Mouse (Mus musculus): Measurements from ENCODE around the gene Atp5e.

Atp5e gene

DNA sequence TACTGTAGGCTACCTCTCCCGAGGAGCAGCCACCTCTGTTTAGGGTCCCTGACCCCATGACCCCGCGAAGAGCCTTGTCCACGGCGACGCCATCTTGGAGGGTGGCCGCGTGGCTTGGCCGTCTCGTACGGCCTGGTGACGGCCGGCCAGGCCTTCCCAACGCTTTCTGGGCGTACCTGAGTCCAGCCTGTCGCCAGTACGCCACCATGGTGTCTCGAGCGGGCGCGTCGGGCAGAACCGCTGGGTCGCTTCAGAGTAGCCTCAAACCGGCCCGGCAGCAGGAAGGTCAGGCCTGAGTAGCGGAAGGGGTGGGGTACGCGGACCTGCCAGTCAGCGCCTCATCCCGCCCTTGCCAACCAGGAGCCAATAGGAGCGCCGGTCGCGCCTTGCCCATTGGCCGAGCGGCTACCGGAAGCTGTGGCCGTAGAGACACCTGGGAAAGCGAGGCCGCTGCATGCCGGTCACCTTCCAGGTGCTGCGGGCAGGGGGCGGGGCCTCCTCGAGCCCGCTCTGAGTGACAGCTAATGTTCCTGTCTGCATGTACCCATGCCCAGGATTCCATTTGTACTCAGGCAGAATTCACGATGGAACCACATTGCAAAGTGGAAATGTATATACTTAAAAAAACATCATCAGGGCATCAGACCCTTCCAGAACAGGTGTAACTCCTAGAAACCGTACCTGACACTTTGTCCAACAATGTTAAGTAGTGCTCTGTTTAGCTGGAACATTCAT lies at the start of gene Atp5e:
Gene Atp5e (minus strand): TSS at position 317 of the 735 bp plus-strand sequence.
- ChIA-PET CTCF (interaction anchor here in 2 of 4 experiments (1.0 to 1.8 kb wide), 2 partner anchors 210 kb away, joined by 4 to 5 read pairs; no protein-coding TSS in a partner anchor), POLR2A (interaction anchor here (0.6 to 5.3 kb wide), 24 partner anchors 8 to 804 kb away, joined by 3 to 47 read pairs (median 4); partner anchors contain the start of genes Ctsz (in 2 of the 4), Prelid3b (in 2 of the 4), Tubb1 (in 2 of the 4) and Nelfcd (in 1 of the 4))

DNA sequence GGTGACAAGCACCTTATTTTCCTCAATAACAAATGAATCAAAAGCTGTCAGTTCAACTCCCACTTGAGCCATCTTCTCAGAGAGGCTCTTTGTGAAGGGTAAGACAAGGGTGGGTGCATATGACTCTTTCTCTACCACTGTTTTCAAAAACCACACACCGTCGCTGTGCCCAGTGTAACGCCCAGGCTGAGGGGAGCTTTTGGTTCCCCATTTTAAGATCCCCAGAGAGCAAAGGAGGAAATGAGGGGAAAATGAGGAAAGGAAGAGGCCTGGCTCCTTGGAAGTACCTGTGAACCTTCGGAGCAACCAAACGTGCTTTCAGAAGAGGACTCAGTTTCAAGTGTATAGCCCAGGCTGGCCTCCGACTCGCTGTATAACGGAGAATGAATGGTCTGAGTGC lies 45.9 kb upstream of the Atp5e start:
- POLR2A ChIA-PET: no interaction called here
- CTCF ChIA-PET: no interaction called here

DNA sequence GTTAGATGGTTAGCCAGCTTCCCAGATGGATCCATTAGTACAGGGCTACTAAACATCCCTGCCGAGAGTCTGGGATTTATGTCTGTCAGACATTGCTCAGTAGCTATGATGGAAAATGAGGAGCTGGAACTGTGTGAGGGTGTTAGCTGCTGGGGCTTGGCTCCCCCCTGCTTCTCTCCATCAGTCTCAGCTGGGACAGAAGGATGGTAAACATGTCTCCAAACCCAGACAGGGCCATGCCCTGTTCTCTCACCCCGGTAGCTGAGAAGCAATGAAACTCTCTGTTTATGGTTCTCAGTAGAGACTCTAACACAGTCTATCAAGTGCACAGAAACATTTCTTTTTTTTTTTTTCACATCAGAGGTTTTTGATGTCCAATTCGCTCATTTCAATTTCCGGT lies 44.1 kb upstream of the Atp5e start:
- CTCF ChIA-PET: interaction anchor here in 1 of 4 experiments (0.6 kb wide), 1 partner anchor 196 kb away, joined by 3 read pairs; no protein-coding TSS in a partner anchor
- POLR2A ChIA-PET: no interaction called here

DNA sequence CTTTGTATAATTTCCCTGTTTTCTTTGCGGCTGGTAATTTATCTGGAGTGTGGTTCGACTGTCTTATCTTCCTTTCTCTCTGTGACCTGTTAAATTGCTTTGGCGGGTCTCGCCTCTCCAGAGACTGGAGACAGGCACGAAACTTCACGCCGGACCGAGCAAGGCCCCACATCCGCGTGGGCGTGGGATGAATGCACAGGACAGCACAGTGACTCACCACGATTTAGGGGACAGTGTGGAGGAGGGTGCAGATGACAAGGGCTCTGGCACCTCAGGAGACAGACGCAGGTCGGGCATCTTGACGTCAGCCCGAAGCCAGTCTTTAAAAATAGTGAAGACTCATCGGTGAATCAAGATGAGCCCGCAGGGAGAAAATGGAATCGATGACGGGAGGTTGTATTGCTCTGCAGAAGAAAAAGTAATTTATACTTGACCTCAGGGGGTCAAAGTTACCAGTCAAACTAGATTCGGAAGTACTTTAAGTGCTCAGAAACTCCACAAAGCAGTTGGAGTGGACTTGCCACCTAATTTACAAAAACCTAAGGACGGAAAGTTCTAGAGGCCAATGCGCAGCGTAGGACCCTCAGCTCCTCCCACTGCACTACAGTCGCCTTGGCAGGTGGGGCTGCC lies 39.0 kb upstream of the Atp5e start:
- CTCF ChIA-PET: no interaction called here
- POLR2A ChIA-PET: no interaction called here

DNA sequence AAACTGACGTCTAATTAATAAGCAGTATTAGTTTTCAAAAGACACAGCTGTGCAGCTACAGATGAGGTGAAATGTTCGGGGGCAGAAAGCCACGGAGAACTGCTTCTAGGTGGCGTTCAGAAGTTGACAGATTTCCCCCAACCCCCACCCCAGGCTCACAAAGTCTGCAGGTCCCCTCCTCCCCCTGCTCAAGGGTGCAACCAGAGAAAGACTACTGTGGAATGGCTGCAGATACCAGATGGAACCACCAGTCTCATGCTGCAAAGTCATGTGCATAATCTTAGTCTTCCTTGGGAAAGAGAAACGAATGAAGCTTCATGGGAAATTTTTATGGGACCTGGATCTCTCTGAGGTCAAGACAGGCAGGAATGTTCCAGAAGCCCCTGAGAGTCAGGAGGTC lies 38.4 kb upstream of the Atp5e start:
- POLR2A ChIA-PET: no interaction called here

DNA sequence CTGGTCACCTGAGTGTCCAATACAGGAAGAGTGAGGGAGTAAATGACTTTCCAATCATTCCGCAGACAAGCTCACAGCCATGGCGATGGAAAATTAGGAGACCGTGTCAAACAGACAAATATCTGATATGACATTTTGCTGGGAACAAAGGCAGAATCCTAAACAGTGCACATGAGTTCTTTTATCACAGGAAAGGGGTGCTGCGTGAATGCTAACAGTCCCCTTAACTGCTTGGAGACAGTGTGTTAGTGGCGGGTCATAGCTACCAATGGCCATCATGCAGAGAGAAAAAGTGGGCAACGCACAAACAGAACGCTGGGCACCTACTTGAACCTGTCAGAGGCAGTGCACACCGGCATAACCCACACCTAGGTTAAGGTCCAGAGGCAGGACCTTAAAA lies 37.6 kb upstream of the Atp5e start:
- ChIA-PET POLR2A (interaction anchor here in 1 of 4 experiments (0.7 kb wide), 1 partner anchor 122 kb away, joined by 3 read pairs; no protein-coding TSS in a partner anchor), CTCF (interaction anchor here in 2 of 4 experiments (0.5 to 0.8 kb wide), 2 partner anchors 179 to 357 kb away, joined by 3 read pairs; no protein-coding TSS in a partner anchor)

More for the DNA sequence above, 38.4 kb upstream of the Atp5e start:
- CTCF ChIA-PET: interaction anchor here in 1 of 4 experiments (0.8 kb wide), 1 partner anchor 178 kb away, joined by 3 read pairs; no protein-coding TSS in a partner anchor

DNA sequence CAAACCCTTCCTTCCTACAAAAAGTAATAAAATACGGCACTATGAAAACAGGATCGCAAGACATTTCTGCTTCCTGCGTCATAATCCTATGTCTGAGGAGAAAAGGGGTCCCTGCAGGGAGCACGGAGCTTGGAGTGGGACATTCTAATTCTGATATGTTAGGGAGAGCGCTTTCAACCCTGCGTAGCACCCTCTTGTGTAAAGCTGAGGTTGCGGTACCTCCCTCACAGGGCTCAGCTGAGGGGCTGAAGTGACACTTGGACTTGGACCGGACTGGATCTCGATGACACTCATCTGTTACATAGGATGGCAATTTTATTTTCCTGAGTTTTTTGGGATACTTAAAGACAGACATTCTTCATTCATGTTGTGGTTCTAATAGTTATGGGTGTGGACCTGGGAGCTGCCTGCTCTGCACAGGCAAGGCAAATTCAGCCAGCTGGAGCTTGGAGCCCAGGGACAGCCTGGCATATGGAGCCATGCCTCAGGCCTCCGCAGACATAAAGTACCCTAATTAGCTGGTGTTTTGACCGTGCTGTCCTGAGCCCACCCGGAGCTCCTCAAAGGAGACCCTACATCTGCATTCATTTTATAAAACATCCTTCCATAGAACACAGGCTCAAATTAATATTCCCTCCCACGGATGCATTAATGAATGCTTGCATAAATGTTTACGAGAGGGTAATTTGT lies 37.1 kb upstream of the Atp5e start:
- CTCF ChIA-PET: interaction anchor here in 2 of 4 experiments (0.5 kb wide), 2 partner anchors 39 to 358 kb away, joined by 3 read pairs; no protein-coding TSS in a partner anchor
- POLR2A ChIA-PET: no interaction called here

DNA sequence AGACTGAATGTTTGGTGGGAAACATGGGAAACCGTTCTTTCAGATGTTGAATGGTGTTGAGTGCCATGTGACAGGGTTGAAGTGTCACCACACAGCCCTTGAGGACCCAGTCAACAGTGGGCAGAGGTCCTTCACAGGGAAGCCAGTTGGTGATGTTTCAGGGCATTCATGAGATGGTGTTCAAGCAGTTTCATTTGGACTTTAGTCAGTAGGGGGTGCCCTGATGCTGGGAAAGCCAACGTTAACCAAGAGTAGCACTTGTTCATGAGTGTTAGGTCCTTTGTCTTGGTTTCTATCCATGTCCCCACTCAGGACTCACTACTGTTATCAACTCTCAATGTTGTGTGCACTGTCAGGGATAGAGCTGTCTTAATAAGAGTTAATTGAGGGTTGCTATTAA lies 29.0 kb upstream of the Atp5e start:
- ChIA-PET CTCF (interaction anchor here in 3 of 4 experiments (0.6 to 1.0 kb wide), 3 partner anchors 178 to 181 kb away, joined by 3 to 7 read pairs (median 5); no protein-coding TSS in a partner anchor), POLR2A (no interaction called here)

DNA sequence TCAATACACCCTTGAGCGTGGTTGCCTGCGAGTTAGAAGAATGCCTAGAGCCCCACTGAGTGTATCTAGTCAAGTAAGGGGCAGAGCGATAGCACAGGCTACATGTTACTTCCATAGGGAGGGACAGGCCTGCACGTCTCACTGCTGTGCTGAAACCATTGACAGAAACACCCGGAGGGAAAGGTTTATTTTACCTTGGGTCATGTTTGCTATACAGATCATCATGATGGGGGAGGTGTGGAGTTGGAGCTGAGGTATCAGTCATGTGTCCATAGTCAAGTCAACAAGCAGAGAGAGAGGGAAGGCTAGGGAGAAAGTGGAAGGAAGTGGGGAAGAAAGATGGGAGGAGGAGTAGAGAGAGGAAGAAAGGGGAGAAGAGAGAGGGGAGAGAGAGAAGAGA lies 23.1 kb upstream of the Atp5e start:
- ChIA-PET POLR2A (interaction anchor here in 1 of 4 experiments (0.5 kb wide), 1 partner anchor 175 kb away, joined by 3 read pairs; no protein-coding TSS in a partner anchor), CTCF (no interaction called here)

DNA sequence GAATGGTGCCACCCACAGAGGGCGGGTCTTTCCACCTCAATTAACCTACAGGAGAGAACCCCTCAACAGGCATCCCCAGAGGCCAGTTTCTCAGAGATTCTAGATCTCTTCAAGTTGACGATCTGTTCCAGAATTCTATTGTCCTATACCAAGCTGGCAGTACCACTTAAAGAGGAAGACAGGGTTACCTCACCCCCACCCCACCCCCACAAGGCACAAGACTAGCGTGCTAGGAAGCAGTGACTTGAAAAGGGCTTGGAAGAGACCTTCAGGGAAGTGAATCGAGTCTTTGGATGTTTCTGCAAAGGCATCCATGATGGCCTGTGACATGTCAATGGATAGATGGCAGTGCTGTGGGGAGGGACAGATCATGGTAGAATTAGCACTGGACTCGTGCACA lies 14.8 kb upstream of the Atp5e start:
- POLR2A ChIA-PET: interaction anchor here in 1 of 4 experiments (0.6 kb wide), 1 partner anchor 28 kb away, joined by 3 read pairs; the partner anchor contains the start of gene Tubb1
- CTCF ChIA-PET: interaction anchor here in 1 of 4 experiments (0.5 kb wide), 1 partner anchor 914 kb away, joined by 9 read pairs; no protein-coding TSS in a partner anchor

DNA sequence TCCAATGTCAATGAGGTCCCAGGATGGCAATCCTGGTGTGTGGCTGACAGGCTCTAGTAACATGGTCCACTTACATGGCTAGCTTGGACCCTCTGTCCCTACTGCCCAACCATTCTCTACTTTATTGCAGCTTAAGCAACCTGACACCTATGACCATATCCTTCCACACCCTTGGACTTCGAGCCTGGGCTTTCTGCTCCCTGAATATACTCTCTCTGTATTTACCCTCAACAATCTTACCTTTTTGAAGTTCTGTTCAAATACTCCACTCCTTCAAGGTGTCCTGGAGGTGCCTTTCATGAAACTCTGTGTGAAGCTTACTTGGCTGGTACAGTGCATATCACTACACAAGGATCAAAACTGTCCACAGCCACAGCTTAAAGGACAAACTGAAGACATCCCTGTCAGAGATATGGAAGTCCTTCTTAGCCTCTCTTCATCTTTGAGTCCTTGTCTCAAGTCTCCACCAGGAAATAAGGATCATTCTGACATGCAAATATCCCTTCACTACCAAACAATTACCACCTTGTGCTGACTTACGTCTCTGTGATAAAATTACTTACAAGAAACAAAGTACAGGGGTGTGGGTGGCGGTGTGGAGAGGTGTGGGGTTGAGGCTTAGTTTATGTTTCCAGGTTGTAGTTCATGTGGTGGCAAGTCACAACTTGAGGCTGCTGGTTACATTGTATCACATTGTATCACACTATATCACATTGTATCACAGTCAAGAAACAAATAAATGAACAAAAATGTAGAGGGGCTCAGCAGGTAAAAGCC lies 13.8 kb upstream of the Atp5e start:
- POLR2A ChIA-PET: interaction anchor here in 2 of 4 experiments (1.0 to 1.1 kb wide), 2 partner anchors 13 to 15 kb away, joined by 3 to 4 read pairs; no protein-coding TSS in a partner anchor
- CTCF ChIA-PET: interaction anchor here in 1 of 4 experiments (0.7 kb wide), 1 partner anchor 13 kb away, joined by 4 read pairs; no protein-coding TSS in a partner anchor

DNA sequence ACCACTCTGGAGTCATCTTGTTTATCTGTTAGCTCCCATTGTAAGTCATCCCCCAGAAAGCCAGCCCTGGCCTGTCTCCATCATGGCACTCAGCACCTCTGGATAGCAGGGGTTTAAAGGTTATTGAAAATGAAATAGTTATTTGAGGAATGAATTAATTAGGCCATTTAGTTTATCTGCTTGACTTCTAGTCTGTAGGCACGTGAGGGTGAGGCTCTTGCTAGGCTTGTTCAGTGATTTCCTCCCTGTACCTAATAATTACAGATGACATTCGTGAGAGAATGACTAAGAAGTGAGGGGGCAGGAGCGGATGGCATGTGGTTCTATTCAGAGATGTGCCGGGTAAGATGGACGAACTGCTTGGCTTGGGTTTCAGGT lies 9.6 kb upstream of the Atp5e start:
- POLR2A ChIA-PET: interaction anchor here in 2 of 4 experiments (0.8 to 7.0 kb wide), 8 partner anchors 11 to 177 kb away, joined by 3 to 47 read pairs (median 3); partner anchors contain the start of genes Atp5e (in 2 of the 2) and Nelfcd (in 1 of the 2)

DNA sequence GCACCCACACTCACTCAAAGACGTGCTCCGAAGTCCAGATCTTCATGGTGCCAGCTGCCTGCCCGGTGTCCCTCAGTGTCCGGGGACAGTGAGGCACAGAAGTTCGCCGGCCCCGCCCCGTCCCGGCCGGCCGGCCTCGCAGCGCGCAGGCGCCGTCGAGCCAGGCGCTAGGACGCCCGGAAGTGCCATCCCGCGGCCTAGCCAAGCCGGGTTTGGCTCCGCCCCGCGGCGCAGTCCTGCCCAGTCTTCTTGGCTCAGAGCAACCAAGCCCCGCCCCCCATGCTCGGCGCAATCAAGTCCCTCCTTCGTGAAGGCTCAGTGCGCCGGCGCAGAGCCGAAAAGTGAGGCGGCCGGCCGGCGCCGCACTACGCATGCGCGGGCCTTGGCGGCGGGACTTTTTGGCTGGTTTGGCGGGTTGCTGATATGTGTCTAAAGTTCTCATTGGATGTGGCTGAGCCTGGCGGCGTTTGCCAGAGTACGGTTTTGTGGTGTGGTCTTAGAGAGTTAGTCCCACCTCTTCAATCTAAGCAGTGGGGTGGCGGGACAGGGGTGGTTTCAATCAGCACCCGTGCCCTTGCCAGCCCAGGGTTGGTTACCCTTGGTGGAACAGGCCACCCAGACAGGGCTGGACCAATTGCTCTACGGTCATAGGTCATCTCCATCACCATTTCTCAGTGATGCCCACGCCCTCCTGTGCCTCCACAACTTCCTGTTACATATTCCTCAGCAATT lies 9.1 kb upstream of the Atp5e start, which contains the start of gene Prelid3b:
Gene Prelid3b (minus strand): TSS at position 264 of the 732 bp plus-strand sequence.
- ChIA-PET POLR2A (interaction anchor here in 3 of 4 experiments (0.6 to 7.0 kb wide), 10 partner anchors 9 to 258 kb away, joined by 3 to 47 read pairs (median 3); partner anchors contain the start of genes Atp5e (in 3 of the 3) and Nelfcd (in 1 of the 3)), CTCF (no interaction called here)

More for the DNA sequence above, 9.6 kb upstream of the Atp5e start:
- CTCF ChIA-PET: no interaction called here

DNA sequence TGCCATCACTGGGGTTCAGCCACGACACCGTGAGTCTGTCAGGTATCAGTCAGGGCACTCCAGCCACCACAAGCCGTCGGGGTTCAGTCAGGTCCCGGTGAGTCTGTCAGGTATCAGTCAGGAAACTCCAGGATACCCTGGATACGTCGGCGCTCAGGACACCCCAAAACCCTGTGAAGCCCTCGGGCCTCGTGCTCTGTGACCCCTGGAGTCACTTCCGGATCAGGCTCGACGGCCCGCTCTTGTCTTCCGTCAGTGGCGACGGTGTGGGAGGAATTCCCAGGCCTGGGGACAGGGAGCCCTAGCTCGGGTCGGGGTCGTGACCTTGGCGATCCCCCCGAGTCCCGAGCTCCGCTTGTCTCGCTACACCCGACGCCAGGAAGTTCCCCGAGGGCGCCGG lies 8.5 kb upstream of the Atp5e start:
- ChIA-PET CTCF (interaction anchor here in 1 of 4 experiments (0.6 kb wide), 1 partner anchor 202 kb away, joined by 3 read pairs; no protein-coding TSS in a partner anchor), POLR2A (interaction anchor here in 3 of 4 experiments (0.6 to 7.0 kb wide), 8 partner anchors 8 to 259 kb away, joined by 3 to 47 read pairs (median 3); partner anchors contain the start of gene Atp5e (in 3 of the 3))

DNA sequence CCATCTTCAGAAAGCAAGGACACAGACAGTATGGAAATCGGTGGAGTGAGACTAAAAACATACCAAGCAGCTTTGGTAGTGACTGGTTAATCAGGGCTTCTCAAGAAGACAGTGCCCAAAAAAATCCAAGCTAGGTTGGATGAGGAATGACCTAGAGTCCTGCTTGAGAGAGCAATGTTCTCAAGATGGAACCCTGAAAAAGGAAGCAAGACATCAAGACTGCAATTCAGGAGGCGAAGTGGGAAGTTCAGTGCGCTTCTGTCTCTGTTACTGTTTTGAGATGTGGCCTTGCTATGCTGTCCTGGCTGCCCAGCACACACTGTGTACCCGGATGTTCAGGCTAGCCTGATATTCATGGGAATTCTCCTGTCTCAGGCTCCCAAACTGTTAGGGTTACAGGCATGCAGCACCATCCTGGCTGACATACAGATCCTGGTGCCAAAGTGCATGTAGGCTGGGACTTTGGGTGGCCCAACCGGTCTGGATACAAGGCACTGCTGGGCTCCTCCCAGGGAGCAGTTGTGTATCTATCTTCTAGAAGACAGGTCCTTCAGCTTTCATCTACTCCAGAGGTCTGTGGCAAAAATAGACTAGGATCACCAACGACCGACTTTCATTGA lies 7.0 kb upstream of the Atp5e start:
- CTCF ChIA-PET: no interaction called here
- POLR2A ChIA-PET: interaction anchor here in 2 of 4 experiments (0.6 to 7.0 kb wide), 5 partner anchors 8 to 358 kb away, joined by 3 to 47 read pairs (median 5); partner anchors contain the start of genes Atp5e (in 2 of the 2) and Tubb1 (in 1 of the 2)

DNA sequence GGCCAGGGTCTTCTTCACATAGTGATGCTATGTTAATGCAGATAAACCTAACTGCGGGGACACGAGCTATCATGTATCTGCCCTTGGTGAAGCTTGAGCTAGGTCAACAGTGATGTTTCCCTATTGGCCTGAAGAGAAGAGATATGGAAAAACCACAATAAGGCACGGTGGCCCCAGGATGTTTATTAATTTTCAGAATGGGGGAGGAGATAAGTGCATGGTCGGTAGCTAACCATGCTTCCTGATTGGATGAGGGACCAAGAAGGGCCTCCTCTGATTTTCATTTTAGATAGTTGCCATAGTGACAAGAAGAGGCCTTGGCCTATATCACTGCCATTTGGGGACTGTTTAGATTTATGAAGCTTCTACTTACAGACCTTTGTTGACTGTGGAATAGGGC lies 6.4 kb upstream of the Atp5e start:
- CTCF ChIA-PET: no interaction called here
- POLR2A ChIA-PET: interaction anchor here in 2 of 4 experiments (1.2 to 7.0 kb wide), 3 partner anchors 7 to 186 kb away, joined by 3 to 47 read pairs (median 40); partner anchors contain the start of gene Atp5e (in 2 of the 2)
